Mouse (Mus musculus) intestine, embryonic 16.5 days (tissue): ENCODE results near the gene Wnt9b. TPM values are rescaled to one million over a fixed set of nuclear protein-coding genes. Genes with fewer than 3 reads are reported as not detected.
A peak's percentile ranks its signal among the peaks of the same experiment; 100 is the strongest.

Source experiments
- ATAC-seq: fragments of 200-750 bp; cut with Nextera tagmentation; 2 replicates; pipeline ENCODE4 v1.8.0; 2017; ENCODE audit warnings: moderate TSS enrichment, moderate library complexity
- H3K27ac ChIP-seq: fragments of 300-500 bp; sonication (generic); 2 replicates; pipeline ENCODE4 v1.5.1; 2014; ENCODE audit warnings: mild to moderate bottlenecking, low read length
- H3K27me3 ChIP-seq: fragments of 300-500 bp; sonication (generic); replicated peaks from 2 replicates; pipeline ENCODE4 v1.6.1; 2014; ENCODE audit warnings: low read length, control low read depth, mixed read lengths; ENCODE audit not compliant: control insufficient read depth, insufficient read depth
- H3K36me3 ChIP-seq: fragments of 300-500 bp; sonication (generic); 2 replicates; pipeline ENCODE4 v1.6.1; 2014; ENCODE audit warnings: low read length, control low read depth; ENCODE audit not compliant: control insufficient read depth, insufficient read depth
- H3K4me1 ChIP-seq: fragments of 300-500 bp; sonication (generic); 2 replicates; pipeline ENCODE4 v1.6.1; 2014; ENCODE audit warnings: low read length, control low read depth, mixed read lengths; ENCODE audit not compliant: control insufficient read depth, insufficient read depth
- H3K4me2 ChIP-seq: fragments of 300-500 bp; sonication (generic); 2 replicates; pipeline ENCODE4 v1.6.1; 2014; ENCODE audit warnings: low read depth, low read length, control low read depth
- H3K4me3 ChIP-seq: fragments of 300-500 bp; sonication (generic); 2 replicates; pipeline ENCODE4 v1.5.1; 2014; ENCODE audit warnings: mild to moderate bottlenecking, low read length
- H3K9ac ChIP-seq: fragments of 300-500 bp; sonication (generic); 2 replicates; pipeline ENCODE4 v1.6.1; 2014; ENCODE audit warnings: low read depth, low read length
- H3K9me3 ChIP-seq: fragments of 300-500 bp; sonication (generic); 2 replicates; pipeline ENCODE4 v1.6.1; 2016; ENCODE audit warnings: low read length, control low read depth; ENCODE audit not compliant: control insufficient read depth
- WGBS: fragments of 180-500 bp; shearing (Covaris S2); extraction: QIAGEN DNeasy Blood & Tissue Kit; methylation state at CpG from one replicate; pipeline ENCODE4 v1.1.7; 2014; 5-methylcytosine and 5-hydroxymethylcytosine counted together
- polyA plus RNA-seq: library from polyadenylated mRNA; unstranded; fragments of >200 nt; fragmentation: Nextera tagmentation; extraction: Ambion mirVana; gene quantifications from 2 replicates; pipeline ENCODE4 v1.2.1, GENCODE M21; 2015

The Wnt9b gene
- polyA plus RNA-seq, 1 experiment from 2014 or later, result 0.05 TPM

DNA sequence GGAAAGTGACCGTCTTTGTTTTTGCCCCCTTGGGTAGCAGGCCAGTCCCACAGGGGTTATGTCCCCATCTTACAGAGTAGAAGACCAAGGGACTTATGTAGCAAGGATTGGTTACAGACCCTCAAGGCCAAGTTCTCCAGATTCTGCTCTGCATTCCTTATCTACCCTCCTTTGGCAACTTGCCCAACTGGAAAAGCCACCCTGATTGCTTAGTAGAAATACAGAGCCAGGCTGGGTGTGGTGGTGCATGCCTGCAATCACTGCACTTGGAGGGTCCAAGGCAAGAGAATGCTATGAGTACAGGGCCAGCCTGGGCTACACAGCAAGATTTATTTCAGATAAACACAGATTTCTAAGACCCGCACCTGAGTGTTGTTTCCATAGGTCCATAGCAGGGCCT is 15.7 kb downstream of the Wnt9b start:
- ATAC-seq, result peak; percentile 18; the same call in 1 of the 2 replicates
- no peak overlapping the region for H3K9ac ChIP-seq
- no peaks in the 10 kb centered on the region for H3K36me3 ChIP-seq
- H3K27ac ChIP-seq, result no peak overlapping the region
- 87% methylated on average over 2 of the region's 2 CpGs for WGBS
- no peak overlapping the region for H3K4me2 ChIP-seq
- H3K9me3 ChIP-seq, result no peaks in the 10 kb centered on the region
- no peak overlapping the region for H3K4me3 ChIP-seq
- peaks cover 29% of the 10 kb centered on the region for H3K4me1 ChIP-seq
- H3K27me3 ChIP-seq, result no peaks in the 10 kb centered on the region

DNA sequence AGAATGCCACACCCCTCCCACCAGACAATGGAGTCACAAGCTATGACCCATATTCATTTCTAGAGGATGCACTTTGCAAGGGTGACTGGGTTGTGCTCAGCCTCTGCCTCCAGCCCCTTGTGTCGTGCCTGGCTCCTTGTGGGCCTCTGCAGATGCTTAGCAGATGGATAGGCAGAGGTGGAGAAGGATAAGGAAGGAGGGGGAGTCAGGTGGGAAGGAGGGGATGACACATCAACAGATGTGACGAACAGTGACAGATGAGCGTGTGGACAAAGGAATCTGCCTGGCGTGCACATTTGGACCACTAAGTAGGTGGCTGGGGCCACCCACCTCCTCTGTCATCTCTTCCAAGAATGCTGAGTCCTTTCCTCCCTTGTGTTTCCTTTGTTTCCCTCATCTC is 16.6 kb downstream of the Wnt9b start:
- WGBS, result 79% methylated on average over 4 of the region's 4 CpGs
- no peak overlapping the region for H3K4me3 ChIP-seq
- peaks cover 29% of the 10 kb centered on the region for H3K4me1 ChIP-seq
- no peak overlapping the region for H3K27ac ChIP-seq
- no peak overlapping the region for H3K9ac ChIP-seq
- H3K9me3 ChIP-seq, result no peaks in the 10 kb centered on the region
- H3K27me3 ChIP-seq, result no peaks in the 10 kb centered on the region
- no peak overlapping the region for H3K4me2 ChIP-seq
- no peak for ATAC-seq
- H3K36me3 ChIP-seq, result no peaks in the 10 kb centered on the region

DNA sequence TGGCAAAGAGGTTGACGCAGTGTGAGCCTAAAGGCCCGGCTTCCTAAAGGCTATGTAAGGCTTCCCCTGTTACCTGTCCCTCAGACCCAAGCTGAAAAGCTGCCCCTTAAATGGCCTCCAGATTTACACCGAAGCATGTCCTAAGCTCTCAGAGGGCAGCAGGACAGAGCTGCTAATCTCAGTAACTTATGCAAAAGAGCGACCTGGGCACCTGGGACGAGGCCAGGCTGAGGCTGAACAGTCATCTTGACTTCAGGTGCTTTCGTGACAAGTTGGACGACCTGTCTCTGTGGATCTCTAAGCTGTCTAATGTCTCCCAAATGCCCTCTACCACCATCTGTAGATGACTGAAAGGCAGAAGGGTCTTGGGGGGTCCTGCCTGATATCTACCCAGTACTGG is 17.3 kb downstream of the Wnt9b start:
- Histone ChIP-seq H3K4me2 (no peak overlapping the region), H3K27me3 (no peaks in the 10 kb centered on the region)
- WGBS, result 85% methylated on average over 7 of the region's 7 CpGs

DNA sequence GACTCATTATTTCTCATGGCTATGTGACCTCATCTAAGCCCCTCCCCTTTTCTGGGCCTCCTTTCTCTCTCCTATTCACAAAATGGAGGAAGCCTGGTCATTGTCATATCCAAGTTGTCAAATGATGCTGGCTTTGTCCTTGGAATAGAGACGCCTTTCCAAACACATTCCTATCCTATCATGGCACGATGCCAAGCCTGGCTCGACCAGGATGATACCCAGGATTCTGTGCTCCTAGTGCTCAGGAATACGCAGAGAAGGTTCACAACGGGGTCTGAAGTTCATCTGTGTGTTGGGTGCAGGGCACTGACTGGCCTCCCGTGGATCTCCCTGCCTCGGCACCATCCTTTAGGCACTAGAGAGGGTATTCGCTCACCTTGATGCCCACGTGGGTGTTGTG is 18.0 kb downstream of the Wnt9b start:
- Histone ChIP-seq H3K4me2 (no peak overlapping the region), H3K36me3 (no peaks in the 10 kb centered on the region), H3K9ac (0 out of 2 replicates have a peak overlapping the region, but pooled peaks have one; percentile 5), H3K27ac (no peak overlapping the region), H3K9me3 (no peaks in the 10 kb centered on the region), H3K4me1 (peaks cover 29% of the 10 kb centered on the region), H3K27me3 (no peaks in the 10 kb centered on the region), H3K4me3 (no peak overlapping the region)
- WGBS, result 65% methylated on average over 9 of the region's 9 CpGs
- ATAC-seq, result no peak

More for the DNA sequence above, 17.3 kb downstream of the Wnt9b start:
- H3K27ac ChIP-seq, result no peak overlapping the region
- H3K4me3 ChIP-seq, result no peak overlapping the region
- no peaks in the 10 kb centered on the region for H3K36me3 ChIP-seq
- peaks cover 29% of the 10 kb centered on the region for H3K4me1 ChIP-seq
- no peaks in the 10 kb centered on the region for H3K9me3 ChIP-seq
- no peak overlapping the region for H3K9ac ChIP-seq
- no peak for ATAC-seq

DNA sequence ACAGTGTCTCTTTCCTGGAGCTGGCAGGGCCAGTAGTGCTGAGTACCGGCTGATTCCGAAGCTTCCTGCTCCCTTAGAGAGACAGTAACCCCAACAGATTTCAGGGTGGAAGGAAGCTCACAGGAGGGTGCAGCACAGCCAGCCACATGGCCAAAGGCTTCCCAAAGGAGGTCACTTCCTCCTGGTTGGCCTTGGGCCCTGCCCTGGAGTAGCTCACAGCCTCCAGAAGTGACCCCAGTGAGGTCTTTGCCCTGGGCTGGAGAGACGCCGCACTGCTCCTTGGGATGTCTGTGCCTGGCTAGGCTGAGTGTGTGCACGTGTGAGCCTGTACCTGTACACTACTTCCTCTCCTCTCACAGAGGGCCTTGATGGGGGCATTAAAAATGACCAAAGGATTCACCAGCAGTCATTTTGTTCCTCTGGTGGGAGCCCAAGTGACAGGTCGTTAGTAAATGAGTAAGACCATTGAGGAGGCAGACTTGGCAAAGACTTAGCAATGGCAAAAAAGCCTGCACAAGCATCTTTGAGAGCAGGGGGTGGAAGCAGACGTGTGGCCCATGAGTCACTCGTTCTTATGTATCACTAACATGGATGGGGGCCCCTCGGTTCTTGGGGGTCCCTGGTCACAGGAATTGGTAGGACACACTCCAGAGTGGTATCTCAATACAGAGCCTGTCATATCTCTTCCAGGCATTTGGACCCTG is 20.2 kb downstream of the Wnt9b start:
- no peak overlapping the region for H3K4me3 ChIP-seq
- H3K27ac ChIP-seq, result no peak overlapping the region
- no peaks in the 10 kb centered on the region for H3K9me3 ChIP-seq
- H3K9ac ChIP-seq, result no peak overlapping the region
- no peaks in the 10 kb centered on the region for H3K36me3 ChIP-seq
- H3K4me2 ChIP-seq, result no peak overlapping the region
- H3K4me1 ChIP-seq, result peaks cover 18% of the 10 kb centered on the region
- WGBS, result 73% methylated on average over 9 of the region's 9 CpGs
- no peak for ATAC-seq
- H3K27me3 ChIP-seq, result no peaks in the 10 kb centered on the region

DNA sequence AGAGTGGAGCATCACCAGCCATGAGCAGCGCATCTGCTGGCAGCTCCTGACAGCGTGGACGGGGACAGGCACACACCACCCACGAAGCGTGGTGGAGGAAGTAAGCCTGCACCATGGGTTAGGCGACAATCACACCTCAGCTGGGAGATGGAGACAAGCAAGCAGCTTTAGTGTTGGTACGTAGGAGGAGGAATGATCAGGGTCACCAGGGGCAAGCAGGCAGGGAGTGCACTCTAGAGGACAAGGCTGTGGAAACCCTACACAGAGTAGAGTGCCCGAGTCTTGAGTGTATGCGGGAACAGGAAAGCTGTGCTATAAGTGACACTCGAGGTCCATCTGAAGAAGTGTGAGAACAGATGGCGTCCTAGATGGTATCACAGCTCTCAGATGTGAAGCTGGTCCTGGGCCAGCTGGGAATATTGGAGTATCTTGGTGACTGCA is 25.3 kb downstream of the Wnt9b start:
- H3K4me3 ChIP-seq, result no peak overlapping the region
- H3K9ac ChIP-seq, result no peak overlapping the region
- peaks cover 11% of the 10 kb centered on the region for H3K4me1 ChIP-seq
- H3K4me2 ChIP-seq, result no peak overlapping the region
- H3K27me3 ChIP-seq, result no peaks in the 10 kb centered on the region
- WGBS, result 78% methylated on average over 11 of the region's 11 CpGs
- no peaks in the 10 kb centered on the region for H3K36me3 ChIP-seq
- no peak overlapping the region for H3K27ac ChIP-seq
- no peak for ATAC-seq
- no peaks in the 10 kb centered on the region for H3K9me3 ChIP-seq

DNA sequence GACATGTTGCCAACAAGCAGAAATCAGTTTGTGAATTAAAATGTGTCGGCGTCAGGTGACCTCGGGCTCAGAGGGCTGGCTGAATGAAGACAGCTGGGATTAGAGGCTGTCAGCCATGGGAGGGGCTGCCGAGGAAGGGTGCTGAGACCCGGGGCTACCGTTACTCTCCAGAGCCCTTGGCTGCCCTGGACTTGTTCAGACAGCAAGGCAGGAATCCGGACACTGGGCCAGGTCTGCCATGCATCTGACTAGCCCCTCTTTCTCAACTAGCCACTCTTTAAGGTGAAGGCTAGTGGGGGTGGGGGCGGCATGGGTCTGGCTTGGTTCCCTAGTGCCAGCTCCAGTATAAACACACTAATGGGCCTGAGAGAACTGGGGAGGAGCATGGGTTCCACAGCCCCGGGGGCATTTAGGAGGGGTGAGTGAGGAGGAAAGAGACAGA is 27.6 kb downstream of the Wnt9b start:
- peak; percentile 65; the same call in 1 of the 2 replicates for ATAC-seq
- 13% methylated on average over 9 of the region's 9 CpGs for WGBS
- H3K4me2 ChIP-seq, result peak overlapping the region; percentile 50
- H3K27me3 ChIP-seq, result no peaks in the 10 kb centered on the region
- peak overlapping the region; percentile 32; the same call in 1 of the 2 replicates for H3K9ac ChIP-seq
- peak overlapping the region; percentile 21 for H3K4me3 ChIP-seq
- H3K36me3 ChIP-seq, result no peaks in the 10 kb centered on the region
- H3K4me1 ChIP-seq, result peaks cover 11% of the 10 kb centered on the region
- no peak overlapping the region for H3K27ac ChIP-seq
- H3K9me3 ChIP-seq, result no peaks in the 10 kb centered on the region

DNA sequence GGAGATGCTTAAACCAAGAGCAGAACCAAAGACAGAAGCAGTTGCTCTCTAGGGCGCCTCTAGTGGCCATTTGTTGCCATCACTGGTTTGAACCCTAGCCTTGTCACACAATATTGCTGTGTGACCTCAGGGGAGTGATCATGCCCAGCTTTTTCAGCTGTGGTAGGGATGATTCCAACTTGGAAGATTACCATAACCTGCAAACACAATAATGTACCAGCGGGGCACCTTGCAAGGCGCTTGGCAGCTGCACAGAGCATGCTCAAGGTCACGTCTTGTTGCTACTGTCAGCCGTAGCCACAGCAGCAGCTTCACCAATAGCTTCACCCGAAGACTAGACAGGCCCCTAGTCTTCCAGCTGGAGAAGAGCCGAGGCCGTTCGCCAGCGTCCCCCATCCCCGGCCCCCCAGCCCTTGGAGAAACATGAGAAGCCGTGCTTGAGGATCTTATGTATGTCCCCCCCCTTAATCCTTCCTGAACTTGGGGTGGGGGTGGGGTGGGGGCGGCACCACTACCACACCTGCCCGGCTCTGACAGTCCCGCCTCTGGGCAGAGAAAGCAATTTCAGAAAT is 28.1 kb downstream of the Wnt9b start:
- WGBS, result 20% methylated on average over 15 of the region's 15 CpGs
- Histone ChIP-seq H3K27me3 (no peaks in the 10 kb centered on the region), H3K4me1 (peaks cover 11% of the 10 kb centered on the region), H3K9ac (peak overlapping the region; percentile 32; the same call in 1 of the 2 replicates), H3K9me3 (no peaks in the 10 kb centered on the region), H3K36me3 (no peaks in the 10 kb centered on the region), H3K4me2 (peak overlapping the region; percentile 50), H3K27ac (no peak overlapping the region), H3K4me3 (peak overlapping the region; percentile 21)
- ATAC-seq, result peak; percentile 52

DNA sequence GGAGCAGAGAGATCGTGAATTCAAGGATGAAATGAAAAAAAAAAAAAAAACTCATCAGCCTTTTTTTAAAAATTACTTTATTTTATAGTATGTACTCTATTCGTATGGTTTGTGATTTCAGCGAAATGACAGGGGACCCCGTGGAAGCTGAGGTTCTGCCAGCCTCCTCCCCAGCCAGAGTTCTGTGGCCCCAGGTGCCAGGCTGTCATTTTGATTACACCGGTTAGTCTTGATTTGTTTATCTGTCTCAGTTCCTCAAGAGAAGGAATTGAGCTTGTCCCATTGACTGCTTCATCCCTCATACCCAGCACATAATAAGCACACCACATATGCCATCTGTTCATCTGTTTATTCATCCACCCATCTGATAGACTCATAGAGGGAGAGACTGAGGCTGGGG is 30.2 kb downstream of the Wnt9b start:
- 78% methylated on average over 5 of the region's 5 CpGs for WGBS
- Histone ChIP-seq H3K27me3 (no peaks in the 10 kb centered on the region), H3K36me3 (no peaks in the 10 kb centered on the region)

More for the DNA sequence above, 30.2 kb downstream of the Wnt9b start:
- Histone ChIP-seq H3K9ac (no peak overlapping the region), H3K9me3 (no peaks in the 10 kb centered on the region), H3K4me3 (no peak overlapping the region), H3K4me2 (no peak overlapping the region), H3K27ac (no peak overlapping the region), H3K4me1 (peaks cover 11% of the 10 kb centered on the region)
- ATAC-seq, result no peak
